In the genomic region with DNA sequence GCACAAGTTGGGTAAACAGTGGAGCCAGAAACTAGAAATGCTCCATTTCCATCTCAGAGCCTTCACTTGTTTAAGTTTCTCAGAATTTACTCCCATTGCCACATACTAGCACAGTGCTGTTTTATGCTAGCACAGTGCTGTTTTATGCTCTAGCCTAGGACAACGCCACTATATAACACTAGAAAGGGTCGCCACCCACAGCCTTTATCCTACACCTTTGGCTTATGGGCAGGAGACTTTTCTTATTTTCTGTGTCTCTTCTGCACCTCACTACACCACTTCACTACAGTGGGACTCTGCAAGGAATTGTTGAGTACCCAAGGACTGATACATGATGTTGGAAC, we compare ENCODE assay signal across 7 mouse cellular contexts. TPM values are rescaled to one million over a fixed set of nuclear protein-coding genes. Genes with fewer than 3 reads are reported as not detected.
DNase-seq lines count a peak whose midpoint lies in the region; ATAC-seq lines count a peak whose summit lies in the region.

No protein-coding gene starts in this region.

- H3K9me3 ChIP-seq in neural tube, embryonic 11.5 days (ENCODE audit: control insufficient read depth, low read length), result no peaks in the 10 kb centered on the region
- H3K9me3 ChIP-seq in forebrain, embryonic 11.5 days (ENCODE audit: control insufficient read depth, low read length), result no peaks in the 10 kb centered on the region
- H3K9me3 ChIP-seq in liver, embryonic 12.5 days (replicated peaks), result no peaks in the 10 kb centered on the region

- no peak overlapping the region; the same call in 1 of the 2 replicates for H3K9ac ChIP-seq in neural tube, embryonic 11.5 days (ENCODE audit: low read length)
- no peak overlapping the region for H3K9ac ChIP-seq in forebrain, embryonic 11.5 days (ENCODE audit: low read length)
- peak overlapping the region; percentile 75 for H3K9ac ChIP-seq in liver, embryonic 12.5 days

- H3K4me1 ChIP-seq in neural tube, embryonic 11.5 days (ENCODE audit: control insufficient read depth, insufficient read depth, low read length), result no peaks in the 10 kb centered on the region
- H3K4me1 ChIP-seq in forebrain, embryonic 11.5 days (replicated peaks; ENCODE audit: control insufficient read depth, insufficient read depth, low read length), result 0 out of 2 replicates have a peak, but pooled peaks cover 2% of the 10 kb centered on the region
- H3K4me1 ChIP-seq in liver, embryonic 12.5 days, result peaks cover 29% of the 10 kb centered on the region

- 82% methylated on average over 2 of the region's 2 CpGs for WGBS in neural tube, embryonic 11.5 days
- 84% methylated on average over 2 of the region's 2 CpGs for WGBS in forebrain, embryonic 11.5 days
- 68% methylated on average over 2 of the region's 2 CpGs for WGBS in liver, embryonic 12.5 days (ENCODE audit: insufficient replicate concordance)

- no peak; the same call in 1 of the 2 replicates for ATAC-seq in neural tube, embryonic 11.5 days (ENCODE audit: insufficient read depth, low FRiP score, low TSS enrichment)
- peak; percentile 54 for ATAC-seq in forebrain, embryonic 11.5 days (replicated peaks; ENCODE audit: low FRiP score)
- ATAC-seq in liver, embryonic 12.5 days, result peak; percentile 3; the same call in 1 of the 2 replicates

- no peaks in the 10 kb centered on the region for H3K27me3 ChIP-seq in neural tube, embryonic 11.5 days (ENCODE audit: control insufficient read depth, insufficient read depth, low read length)
- H3K27me3 ChIP-seq in forebrain, embryonic 11.5 days (ENCODE audit: control insufficient read depth, insufficient read depth, low read length), result no peaks in the 10 kb centered on the region
- no peaks in the 10 kb centered on the region for H3K27me3 ChIP-seq in liver, embryonic 12.5 days (replicated peaks)

- peak overlapping the region; percentile 75 for H3K4me3 ChIP-seq in neural tube, embryonic 11.5 days (ENCODE audit: low read depth, low read length)
- peak overlapping the region; percentile 63 for H3K4me3 ChIP-seq in forebrain, embryonic 11.5 days (ENCODE audit: low read depth, low read length)
- peak overlapping the region; percentile 75 for H3K4me3 ChIP-seq in liver, embryonic 12.5 days

- H3K4me2 ChIP-seq in neural tube, embryonic 11.5 days (ENCODE audit: low read depth), result peak overlapping the region; percentile 38
- peak overlapping the region; percentile 42; the same call in 1 of the 2 replicates for H3K4me2 ChIP-seq in forebrain, embryonic 11.5 days (ENCODE audit: low read depth, low read length, severe bottlenecking)
- peak overlapping the region; percentile 70 for H3K4me2 ChIP-seq in liver, embryonic 12.5 days

- 0 out of 2 replicates have a peak overlapping the region, but pooled peaks have one; percentile 60 for H3K27ac ChIP-seq in neural tube, embryonic 11.5 days (ENCODE audit: low read depth, low read length)
- no peak overlapping the region for H3K27ac ChIP-seq in forebrain, embryonic 11.5 days (ENCODE audit: low read depth, low read length)
- H3K27ac ChIP-seq in liver, embryonic 12.5 days, result peak overlapping the region; percentile 86

- no peak for DNase-seq in neural tube, embryonic 11.5 days (ENCODE audit: low spot score)
- DNase-seq in neural tube, embryonic 10.5 days (ENCODE audit: extremely low spot score, low spot score), result no peak
- DNase-seq in forebrain, embryonic 11.5 days (ENCODE audit: low spot score), result no peak
- no peak for DNase-seq in T-cell, adult 2 months (ENCODE audit: low spot score)
- DNase-seq in urinary bladder, postnatal 36 days (ENCODE audit: low spot score in 2 of 2), result no peak
- no peak for DNase-seq in frontal cortex, postnatal 25 days (ENCODE audit: low spot score in 2 of 2)

- peaks cover 17% of the 10 kb centered on the region for H3K36me3 ChIP-seq in neural tube, embryonic 11.5 days (ENCODE audit: control insufficient read depth, insufficient read depth, low read length)
- H3K36me3 ChIP-seq in forebrain, embryonic 11.5 days (ENCODE audit: control insufficient read depth, insufficient read depth, low read length), result peaks cover 16% of the 10 kb centered on the region
- H3K36me3 ChIP-seq in liver, embryonic 12.5 days, result peaks cover 31% of the 10 kb centered on the region

RNA-seq across cellular contexts. Expression of a gene that starts 0.7 kb away (rescaled TPM):
- 147 and 150 TPM in 2 replicates for polyA plus RNA-seq in neural tube, embryonic 11.5 days (2014; fragmentation: Nextera tagmentation; extraction: Ambion mirVana)
- polyA plus RNA-seq in forebrain, embryonic 11.5 days (2014; fragmentation: Nextera tagmentation; extraction: Ambion mirVana), result 178 and 189 TPM in 2 replicates
- 140 and 144 TPM in 2 replicates for polyA plus RNA-seq in liver, embryonic 12.5 days (2016; fragmentation: Nextera tagmentation; extraction: Ambion mirVana)

RNA-seq across cellular contexts. Expression of a gene that starts 10.8 kb away (rescaled TPM):
- polyA plus RNA-seq in neural tube, embryonic 11.5 days (2014; fragmentation: Nextera tagmentation; extraction: Ambion mirVana), result 45.7 and 47.8 TPM in 2 replicates
- polyA plus RNA-seq in forebrain, embryonic 11.5 days (2014; fragmentation: Nextera tagmentation; extraction: Ambion mirVana), result 53.7 and 57.5 TPM in 2 replicates
- 55.2 and 56.5 TPM in 2 replicates for polyA plus RNA-seq in liver, embryonic 12.5 days (2016; fragmentation: Nextera tagmentation; extraction: Ambion mirVana)

RNA-seq across cellular contexts. Expression of a gene that starts 19.7 kb away (rescaled TPM):
- polyA plus RNA-seq in neural tube, embryonic 11.5 days (2014; fragmentation: Nextera tagmentation; extraction: Ambion mirVana), result 0.38 and 0.95 TPM in 2 replicates
- polyA plus RNA-seq in forebrain, embryonic 11.5 days (2014; fragmentation: Nextera tagmentation; extraction: Ambion mirVana), result 0.35 and 0.44 TPM in 2 replicates
- 0.60 and 0.62 TPM in 2 replicates for polyA plus RNA-seq in liver, embryonic 12.5 days (2016; fragmentation: Nextera tagmentation; extraction: Ambion mirVana)

RNA-seq across cellular contexts. Expression of a gene that starts 31.2 kb away (rescaled TPM):
- polyA plus RNA-seq in neural tube, embryonic 11.5 days (2014; fragmentation: Nextera tagmentation; extraction: Ambion mirVana), result 53.1 and 54.9 TPM in 2 replicates
- 61.2 and 61.8 TPM in 2 replicates for polyA plus RNA-seq in forebrain, embryonic 11.5 days (2014; fragmentation: Nextera tagmentation; extraction: Ambion mirVana)
- polyA plus RNA-seq in liver, embryonic 12.5 days (2016; fragmentation: Nextera tagmentation; extraction: Ambion mirVana), result 39.6 and 39.7 TPM in 2 replicates

RNA-seq across cellular contexts. Expression of a gene that starts 54.2 kb away (rescaled TPM):
- 0.37 TPM in 1 of 2 replicates, not detected in the other for polyA plus RNA-seq in neural tube, embryonic 11.5 days (2014; fragmentation: Nextera tagmentation; extraction: Ambion mirVana)
- 0.36 and 0.80 TPM in 2 replicates for polyA plus RNA-seq in forebrain, embryonic 11.5 days (2014; fragmentation: Nextera tagmentation; extraction: Ambion mirVana)
- 5.8 and 6.7 TPM in 2 replicates for polyA plus RNA-seq in liver, embryonic 12.5 days (2016; fragmentation: Nextera tagmentation; extraction: Ambion mirVana)
